Mouse (Mus musculus) megakaryocyte, adult 5-6 weeks (primary cell): ENCODE measurements around the gene Mzf1. TPM values are rescaled to one million over a fixed set of nuclear protein-coding genes. Genes with fewer than 3 reads are reported as not detected.

Source experiments
- ATAC-seq: 2 replicates; pipeline ENCODE4 v1.8.0; 2016; ENCODE audit warnings: mild to moderate bottlenecking, inconsistent platforms; ENCODE audit not compliant: poor library complexity, severe bottlenecking
- total RNA-seq, 2 experiments: library from RNA; stranded (forward) in 1 of 2; stranded (reverse) in 1 of 2; fragments of 153-499, 151-499 nt in 1 of 2; fragments of 221-1000, 200-1000 nt in 1 of 2; gene quantifications; 2 replicates each; pipeline versions ENCODE4 v1.2.3 to v1.2.4; 2015 to 2017

The Mzf1 gene
- total RNA-seq, 2 experiments from 2014 or later: 0.16 to 0.29 TPM

DNA sequence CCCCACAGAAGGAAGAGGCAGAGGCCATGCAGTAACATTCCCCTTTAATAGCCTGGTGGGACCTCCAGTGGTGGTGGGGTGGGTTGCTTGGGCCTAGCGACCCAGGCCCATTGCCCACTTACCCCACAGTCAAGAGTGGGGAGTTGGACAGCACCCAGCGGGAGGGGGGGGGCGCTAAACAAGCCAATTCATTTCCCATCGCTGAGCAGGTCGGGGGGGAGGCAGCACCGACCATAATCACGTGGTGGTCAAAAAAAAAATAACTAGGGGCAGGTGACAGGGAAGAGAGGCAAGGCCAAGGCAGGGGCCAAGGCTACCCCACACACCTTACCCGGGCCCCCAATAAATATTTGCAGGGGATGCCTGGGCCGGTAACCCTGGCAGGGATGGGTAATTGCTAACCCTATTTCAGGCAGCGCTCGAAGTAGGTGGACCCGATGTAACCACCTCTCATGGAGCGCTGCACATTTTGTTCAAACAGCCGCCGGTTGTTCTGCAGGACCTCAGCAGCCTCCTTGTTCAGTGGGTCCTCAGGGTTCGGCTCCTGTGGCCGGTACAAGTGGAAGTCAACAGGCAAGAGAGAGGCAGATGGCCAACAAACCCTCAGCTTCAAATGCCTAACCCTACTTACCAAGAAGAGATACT, 19.2 kb downstream of the Mzf1 start:
- no peak for ATAC-seq

DNA sequence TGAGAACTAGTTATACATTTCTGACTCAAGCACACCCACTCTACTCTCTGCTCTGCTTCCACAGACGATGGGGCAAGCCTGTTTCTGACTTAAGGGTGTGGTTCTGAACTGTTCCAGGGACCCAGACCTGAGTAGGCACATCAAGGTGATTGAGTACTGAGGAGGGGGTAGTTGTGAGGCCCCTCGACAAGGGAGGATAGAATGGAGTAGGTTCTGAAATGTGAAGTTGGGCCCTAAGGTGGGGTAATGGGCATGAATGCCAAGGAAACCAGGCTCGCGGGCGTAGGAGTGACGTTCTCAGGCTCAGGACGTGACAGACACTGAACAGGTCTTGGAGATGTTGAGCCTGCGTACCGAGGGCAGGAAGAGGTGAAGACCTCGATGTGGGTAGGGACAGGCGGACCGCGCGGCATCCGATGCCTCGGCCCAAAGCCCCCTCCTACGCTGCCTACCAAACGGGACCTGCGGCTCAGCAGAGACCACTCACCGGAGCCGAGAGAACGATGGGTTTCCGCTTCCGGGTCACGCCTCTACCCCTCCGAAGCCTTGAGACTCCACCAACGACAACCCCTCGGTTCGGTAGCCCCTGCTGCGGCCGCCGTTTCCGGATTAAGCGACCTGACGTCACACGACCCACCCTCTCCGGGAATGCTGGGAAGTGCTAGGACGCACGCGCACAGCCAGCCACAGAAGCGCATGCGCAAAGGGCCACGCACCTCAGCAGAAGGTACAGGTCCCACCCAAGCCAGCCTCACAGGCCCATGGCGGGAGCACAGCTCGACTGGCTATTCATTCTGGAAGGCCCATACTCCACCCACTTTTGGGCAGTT, 20.2 kb downstream of the Mzf1 start, which contains the start of gene Chmp2a:
Gene Chmp2a, minus strand, starts transcription at position 660 of the 830 bp plus-strand sequence.
- peak; percentile 63 for ATAC-seq

DNA sequence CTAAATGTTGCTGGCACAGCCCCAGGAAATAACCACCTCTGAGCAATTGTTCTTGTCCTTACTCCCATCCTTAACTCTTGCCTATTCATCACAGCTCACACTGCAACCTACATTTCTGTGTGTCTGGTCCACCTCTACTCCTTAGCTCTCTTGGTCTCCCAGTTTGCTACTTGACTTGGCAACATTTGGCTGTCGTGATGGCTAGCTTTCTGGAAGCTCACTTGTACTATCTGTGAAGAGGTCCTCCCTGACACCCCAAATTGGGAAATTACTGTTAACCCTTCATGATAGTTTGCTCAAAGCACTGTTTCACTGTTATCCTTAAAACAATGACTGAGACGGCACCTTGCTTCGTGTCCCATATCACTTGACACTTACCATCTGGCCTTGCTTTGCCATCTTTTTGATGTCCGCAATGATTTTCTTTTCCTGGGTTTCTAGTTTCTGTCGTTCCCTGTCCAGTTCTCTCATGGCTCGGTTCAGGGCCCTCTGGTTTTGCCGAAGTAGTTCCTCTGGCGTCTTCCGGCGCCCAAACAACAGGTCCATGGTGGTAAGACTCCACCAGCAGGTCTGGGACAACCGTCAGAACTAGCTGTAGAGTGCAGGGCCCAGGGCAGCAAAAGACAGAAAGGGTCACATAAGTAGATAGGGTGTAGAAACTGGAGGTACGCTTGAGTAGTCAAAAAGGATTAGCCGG, 21.0 kb downstream of the Mzf1 start:
- no peak for ATAC-seq

DNA sequence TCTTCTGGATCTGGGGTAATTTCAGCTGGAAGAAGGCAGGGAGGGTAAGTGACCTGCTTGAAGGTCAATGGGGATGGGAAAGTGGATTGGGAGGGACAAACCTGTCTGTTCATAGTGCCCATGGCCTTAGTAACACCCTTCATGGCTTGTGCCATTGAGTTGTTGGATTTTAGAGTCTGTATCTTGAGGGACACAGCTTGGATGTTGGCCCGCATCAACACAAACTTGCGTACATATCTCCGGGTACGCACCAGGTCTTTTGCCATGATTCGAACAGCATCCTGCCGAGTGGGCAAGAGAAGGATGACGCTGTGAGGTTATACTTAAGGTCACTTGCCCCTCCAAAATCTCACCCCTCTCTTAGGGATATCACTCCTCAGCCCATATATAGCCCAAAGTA, 22.0 kb downstream of the Mzf1 start:
- no peak for ATAC-seq

DNA sequence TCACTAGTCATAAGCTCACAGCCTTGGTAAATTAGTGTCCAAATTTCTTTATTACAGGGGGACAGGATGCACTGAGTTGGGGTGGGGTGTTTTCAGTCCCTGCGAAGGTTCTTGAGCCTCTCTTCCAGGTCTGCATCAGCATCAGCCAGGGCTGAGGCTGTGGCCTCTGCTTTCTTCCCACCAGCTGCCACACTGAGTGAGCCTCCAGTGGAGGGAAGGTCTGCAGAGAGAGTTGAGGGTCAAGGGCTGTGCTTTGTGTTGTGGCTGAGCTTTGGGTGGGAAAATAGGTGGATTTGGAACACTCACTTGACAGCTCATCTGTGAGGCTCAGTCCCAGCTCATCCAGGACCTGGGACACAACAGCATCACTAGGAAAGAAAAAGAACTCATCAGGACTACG, 22.6 kb downstream of the Mzf1 start:
- no peak for ATAC-seq

DNA sequence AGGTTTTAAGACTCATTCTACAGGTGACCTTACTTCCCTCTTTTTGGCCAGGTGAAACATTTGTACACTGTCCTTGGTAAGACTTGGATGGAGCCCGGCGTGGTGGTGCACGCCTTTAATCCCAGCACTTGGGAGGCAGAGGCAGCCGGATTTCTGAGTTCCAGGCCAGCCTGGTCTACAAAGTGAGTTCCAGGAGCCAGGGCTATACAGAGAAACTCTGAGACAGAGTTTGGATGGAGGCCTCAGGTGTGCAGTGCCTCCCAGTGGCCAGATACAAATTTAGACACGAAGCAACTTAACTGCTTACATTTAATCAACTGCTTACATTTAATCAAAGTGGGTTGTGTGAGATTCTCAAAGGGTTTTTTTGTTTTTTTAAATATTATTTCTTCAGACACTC, 23.5 kb downstream of the Mzf1 start:
- no peak for ATAC-seq

DNA sequence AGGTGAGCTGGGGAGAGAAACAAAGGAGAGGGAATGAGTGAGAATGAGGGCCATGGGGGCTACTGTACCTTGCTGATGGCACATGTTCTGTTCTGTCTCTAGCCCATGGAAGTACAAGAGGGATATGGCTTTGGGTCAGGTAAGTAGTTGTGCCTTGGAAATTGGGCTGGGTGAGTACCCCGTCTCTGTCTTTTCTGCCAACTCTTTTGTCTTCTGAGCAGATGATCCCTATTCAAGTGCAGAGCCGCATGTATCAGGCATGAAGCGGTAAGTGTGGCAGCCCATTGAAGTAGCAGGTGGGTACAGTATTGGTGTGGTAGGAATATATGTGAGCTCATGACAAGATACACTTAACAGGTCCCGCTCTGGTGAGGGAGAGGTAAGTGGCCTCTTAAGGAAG, 25.6 kb downstream of the Mzf1 start:
- no peak for ATAC-seq

DNA sequence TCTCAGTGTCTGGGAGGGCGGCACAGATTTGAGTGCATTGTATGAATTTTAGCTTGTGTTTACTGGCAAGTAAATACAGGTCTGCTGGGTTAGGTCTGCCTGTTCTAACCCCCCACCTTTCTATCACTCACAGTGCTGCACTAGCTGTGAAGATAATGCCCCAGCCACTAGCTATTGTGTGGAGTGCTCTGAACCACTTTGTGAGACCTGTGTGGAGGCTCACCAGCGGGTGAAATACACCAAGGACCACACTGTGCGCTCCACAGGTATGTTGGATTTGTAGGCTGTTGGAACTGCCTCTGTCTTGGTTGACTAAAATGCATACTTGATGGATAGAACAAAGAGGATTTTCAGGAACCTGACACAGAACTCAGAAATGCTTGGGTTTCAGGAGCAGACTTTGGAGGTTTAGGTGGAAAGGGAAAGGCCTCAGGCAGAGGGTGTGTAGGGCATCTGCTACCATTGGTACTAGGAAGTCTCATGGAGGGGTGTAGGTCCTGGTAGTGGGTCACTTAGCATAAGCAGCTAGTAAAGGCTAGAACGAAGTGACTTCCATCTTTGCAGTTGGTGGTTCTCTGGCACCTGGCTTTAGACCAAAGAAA, 29.0 kb downstream of the Mzf1 start:
- ATAC-seq: no peak

DNA sequence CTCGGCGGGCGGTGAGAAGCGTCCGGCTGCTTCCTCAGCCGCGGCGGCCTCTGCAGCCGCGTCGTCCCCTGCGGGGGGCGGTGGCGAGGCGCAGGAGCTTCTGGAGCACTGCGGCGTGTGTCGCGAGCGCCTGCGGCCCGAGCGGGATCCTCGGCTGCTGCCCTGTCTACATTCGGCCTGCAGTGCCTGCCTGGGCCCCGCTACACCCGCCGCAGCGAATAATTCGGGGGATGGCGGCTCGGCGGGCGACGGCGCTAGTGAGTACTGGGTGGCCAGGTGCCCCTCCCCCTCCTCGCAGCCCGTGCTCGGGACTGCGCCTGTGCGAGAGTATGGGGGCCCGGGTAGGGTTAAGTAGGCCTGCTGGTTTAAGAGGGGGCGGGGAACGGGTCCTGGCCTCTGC, 29.8 kb downstream of the Mzf1 start:
- ATAC-seq: peak; percentile 22

DNA sequence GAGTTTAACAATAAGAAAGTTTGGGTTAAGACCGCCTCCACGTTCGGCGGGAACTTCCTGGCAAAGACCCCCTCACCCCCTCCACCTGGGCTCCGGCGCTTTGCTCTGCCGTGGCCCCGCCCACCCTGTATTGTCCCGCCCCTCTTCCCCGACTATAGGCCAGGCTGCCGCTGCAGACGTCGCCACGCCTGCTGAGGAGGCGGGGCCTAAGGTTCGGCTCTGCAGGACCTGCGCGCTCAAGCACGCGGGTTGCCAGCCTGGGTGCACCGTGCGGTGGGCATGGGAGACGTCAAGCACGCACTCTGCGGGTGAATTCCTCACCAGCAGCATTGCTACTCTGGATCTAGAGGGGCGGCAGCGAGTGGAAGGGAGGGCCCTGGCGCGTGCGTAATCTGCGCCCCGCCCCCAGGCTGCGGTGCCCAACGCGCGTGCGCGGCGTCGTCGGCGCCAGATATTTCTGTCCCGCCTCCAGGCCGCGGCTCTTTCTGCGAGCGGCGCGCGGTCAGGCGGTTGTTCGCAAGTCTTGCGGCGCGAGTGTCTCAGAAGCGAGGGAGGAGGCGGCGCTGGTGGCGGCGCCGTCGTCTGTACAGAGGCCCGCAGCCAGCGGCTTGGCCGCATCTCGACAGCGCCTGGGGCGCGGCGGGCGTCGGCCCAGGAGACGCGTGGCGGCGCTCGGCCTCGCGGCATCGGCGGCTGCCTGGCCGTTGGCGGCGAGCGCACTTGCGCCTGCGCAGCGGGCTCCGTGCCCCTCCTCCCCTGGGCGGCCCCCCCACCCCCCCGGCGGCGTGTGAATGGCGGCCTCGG, 30.4 kb downstream of the Mzf1 start:
- ATAC-seq: peak; percentile 83

DNA sequence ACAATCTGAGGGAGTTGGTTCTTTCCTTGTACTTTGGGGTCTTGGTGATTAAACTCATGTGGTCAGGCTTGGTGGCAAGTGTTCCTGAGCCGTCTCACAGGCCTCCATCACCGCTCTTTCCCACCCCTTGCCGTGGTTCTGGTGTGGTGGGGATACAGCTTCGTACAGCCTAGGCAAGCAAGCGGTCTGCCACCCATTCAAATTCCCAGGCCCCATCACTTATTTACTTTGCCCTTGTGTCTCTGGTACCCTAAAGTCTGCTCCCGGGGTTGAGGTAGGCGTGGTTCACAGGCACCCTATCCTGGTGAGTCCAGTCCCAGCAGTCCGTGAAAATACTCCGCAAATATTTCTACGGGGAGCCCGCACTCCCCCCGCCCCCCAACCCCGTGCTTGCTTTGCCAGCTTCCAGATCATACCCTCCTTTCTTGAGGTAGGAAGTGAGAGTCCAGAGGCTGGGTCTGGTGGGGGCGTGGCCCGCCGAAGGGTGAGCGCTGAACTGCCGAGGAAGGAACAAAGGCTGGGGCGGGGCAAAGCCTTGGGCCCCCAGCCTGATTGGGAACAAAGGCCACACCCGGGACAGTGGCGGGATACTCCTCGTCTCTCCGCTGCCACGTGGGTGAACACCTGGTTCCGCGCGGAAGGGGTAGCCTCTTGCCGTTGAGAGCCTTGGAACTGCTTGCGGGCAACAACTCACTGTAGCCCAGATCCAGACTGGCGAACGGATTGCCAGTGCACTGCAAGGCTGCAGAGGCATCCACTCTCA, 31.6 kb downstream of the Mzf1 start:
- ATAC-seq: peak; percentile 77

DNA sequence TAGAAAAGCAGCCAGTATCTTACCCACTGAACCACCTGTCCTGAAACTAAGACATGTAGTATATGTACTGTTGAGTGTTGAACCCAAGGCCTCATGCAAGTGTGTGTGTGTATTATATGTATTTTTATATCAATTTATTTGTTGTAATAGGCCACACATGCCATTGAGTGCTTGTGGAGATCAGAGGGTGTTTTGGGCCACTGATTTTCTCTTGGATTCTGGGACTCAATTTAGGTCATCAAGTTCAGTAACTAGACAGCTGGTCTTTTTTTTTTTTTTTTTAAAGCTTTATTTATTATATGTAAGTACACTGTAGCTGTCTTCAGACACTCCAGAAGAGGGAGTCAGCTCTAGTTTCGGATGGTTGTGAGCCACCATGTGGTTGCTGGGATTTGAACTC, 39.3 kb downstream of the Mzf1 start:
- no peak for ATAC-seq

DNA sequence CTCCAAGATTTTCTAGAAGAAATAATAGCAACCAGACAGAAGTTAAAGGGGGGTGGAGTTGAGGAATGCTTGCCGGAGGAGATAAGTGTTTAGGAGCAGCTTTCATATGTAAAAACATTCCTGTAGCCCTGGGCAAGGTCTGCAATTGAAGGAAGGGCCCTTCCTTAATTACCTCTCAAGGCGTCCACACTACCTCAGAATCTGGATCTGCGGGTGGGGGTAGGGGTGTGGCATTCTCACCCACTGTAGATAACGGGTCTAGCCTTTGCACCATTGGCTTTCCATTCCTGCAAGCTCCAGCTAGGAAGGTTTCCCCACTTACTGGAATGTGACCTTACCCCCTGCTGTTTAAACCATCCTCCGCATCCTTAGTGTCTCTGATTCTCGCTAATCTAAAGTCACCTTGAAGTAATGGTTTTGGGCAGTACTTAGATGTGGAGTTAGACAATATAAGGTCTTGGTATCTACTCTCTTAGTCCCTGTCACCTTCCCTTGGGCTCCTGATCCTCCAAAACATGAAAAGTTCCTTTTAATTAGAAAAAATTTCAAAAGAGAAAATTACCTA, 40.2 kb downstream of the Mzf1 start:
- ATAC-seq: no peak

DNA sequence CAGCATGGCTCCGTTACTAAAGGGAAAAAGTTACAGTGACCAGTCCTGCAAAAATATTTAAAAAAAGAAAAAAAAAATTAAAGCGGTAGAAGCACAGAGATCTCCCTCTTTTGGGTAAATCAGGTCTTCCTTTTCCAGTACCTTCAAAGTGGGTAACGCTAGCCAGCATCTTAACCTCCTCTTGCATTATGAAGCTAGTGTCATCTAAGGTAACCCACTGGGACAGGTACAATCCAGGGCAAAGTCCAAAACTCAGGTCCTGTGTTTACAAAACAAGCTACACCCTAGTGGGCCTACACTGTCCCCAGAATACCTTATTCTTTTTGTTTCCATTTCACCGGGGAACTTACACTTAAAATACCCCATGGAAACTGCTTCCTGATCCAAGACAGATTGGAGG, 40.9 kb downstream of the Mzf1 start:
- no peak for ATAC-seq

DNA sequence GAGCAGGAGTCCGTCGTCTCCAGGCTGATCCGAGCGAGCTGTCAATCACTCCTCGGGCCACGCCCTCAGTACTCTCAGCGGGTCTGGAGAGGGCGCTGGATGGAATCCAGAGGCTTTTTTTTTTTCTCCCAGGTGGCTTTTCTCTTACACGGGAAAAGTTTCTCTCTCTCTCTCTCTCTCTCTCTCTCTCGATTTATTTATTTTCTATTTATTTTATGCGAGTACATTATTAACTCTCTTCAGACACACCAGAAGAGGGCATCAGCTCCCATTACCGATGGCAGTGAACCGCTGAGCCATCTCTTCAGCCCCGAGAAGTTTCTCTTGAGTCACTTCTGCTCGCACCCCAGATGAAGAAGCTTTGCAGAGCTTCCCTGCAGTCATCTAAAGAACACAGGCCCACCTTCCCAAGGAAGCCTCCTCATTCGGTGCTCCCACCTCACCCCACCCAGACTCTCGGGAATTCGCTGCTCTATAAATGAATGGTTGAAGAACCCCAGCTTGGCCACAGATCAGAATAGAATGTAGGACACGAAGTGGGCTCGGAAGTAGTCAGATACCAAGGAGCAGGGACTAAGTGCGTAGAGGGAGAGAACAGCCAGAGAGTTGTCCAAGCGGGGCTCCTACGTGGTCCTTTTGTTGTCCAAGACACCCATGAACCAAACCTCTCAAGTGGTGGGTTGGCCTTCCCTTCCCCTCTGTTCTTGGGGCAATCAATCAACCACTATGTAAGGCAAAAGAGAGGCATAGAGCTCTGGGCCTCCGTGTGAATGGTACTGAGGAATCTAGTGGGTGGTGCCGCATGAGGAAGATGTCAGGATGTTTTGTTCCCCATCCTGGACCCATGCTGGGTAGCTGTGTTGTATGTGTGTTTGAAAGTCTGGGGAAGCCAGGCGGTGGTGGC, 44.3 kb downstream of the Mzf1 start, which contains the start of gene Zbtb45:
Gene Zbtb45, minus strand, starts transcription at position 30 of the 904 bp plus-strand sequence.
- ATAC-seq: no peak

DNA sequence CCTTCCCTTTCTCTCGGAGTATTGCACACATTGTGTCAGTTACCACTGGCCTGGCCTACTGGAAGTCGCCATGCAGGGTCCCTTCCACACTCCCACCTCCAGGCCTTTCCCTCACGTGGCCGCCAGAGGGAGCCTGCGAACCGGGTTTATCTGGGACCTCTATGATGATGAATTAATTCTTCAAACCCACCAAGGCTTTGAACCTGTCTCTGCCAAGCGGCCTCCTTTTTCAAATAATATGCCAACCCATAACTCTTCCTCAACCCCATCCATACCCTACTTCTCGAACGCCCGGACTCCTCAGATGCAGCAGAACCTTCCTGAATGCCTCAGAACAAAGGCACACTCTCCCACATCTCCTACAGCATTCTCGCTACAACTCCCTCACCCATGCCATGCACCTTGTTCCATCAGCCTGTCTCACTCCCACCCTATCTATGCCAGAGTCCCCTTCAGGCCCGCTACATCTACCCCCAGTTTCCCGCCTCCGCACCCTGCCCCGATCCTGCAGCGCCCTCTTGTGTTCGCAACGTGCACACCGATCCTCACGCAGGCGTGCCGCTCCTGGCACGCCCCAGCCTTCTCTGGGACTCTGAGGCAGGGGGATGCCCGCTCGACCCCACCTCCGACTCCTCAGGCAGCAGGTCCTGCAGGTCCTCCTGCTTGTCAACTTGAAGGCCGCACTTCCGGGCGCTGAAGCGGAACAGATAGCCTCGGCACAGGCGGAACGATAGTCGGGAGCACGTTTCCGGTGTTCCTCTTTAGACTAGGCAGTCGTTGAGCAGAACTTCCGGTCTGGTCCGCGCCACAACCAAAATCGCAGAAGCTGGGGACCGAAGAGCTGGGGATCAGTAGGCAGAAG, 45.2 kb downstream of the Mzf1 start:
- ATAC-seq: peak; percentile 88

DNA sequence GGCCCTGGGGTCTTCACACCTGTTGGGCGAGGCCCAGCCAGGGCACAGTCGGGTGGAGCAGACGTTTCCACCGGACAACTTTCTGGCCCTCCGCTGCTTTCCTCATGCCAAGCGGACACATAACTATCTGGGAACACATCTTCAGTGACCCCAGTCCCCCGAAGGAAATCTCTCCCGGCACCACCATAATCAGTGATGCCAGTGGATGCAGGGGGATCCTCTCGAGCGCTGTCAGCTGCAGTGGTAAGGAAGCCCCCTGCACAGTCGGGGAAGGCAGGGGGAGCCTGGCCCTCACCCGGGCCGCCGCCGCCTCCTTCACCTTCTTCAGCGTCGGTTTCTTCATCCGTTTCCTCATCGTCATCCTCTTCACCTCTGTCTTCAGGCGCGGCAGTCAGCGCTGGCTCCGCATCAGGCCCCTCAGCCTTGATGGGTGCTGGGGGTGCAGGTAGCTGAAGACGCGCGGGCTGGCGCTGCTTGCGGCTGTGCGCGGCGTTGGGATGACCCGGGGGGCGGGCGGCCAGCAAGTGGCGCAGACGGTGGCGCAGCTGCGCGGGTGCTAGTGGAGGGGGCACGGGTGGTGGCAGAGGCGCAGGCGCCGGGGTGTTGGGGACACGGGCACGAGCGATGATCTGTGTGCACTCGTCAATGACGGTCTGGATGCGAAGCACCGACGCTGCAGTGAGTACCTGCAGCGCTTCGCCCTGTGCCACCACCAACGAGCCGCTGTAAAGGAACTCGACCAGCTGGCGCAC, 47.0 kb downstream of the Mzf1 start:
- no peak for ATAC-seq
